In genomic region chr11:100362979-100363562, GRCm38 (mm10) we compare ENCODE assay signal across 9 mouse cellular contexts. TPM values are rescaled to one million over a fixed set of nuclear protein-coding genes. Genes with fewer than 3 reads are reported as not detected.
DNase-seq lines count a peak whose midpoint lies in the region; ATAC-seq and TF ChIP-seq lines count a peak whose summit lies in the region.
"Had no signal": no experiment of that assay in that cellular context is flagged by ENCODE, and none has a peak within 500 bp of the region (broad histone marks: within the 10 kb centered on the region; RNA-seq: fewer than 3 reads in every experiment).

No protein-coding gene starts in this region.

- H3K27me3 ChIP-seq in kidney, embryonic 15.5 days = peaks cover 35% of the 10 kb centered on the region
- peaks cover 15% of the 10 kb centered on the region; the same call in 1 of the 2 replicates for H3K27me3 ChIP-seq in liver, embryonic 14.5 days (ENCODE audit: control insufficient read depth, insufficient read depth, low read length)
- H3K27me3 ChIP-seq in neural tube, embryonic 12.5 days (replicated peaks) = 0 out of 2 replicates have a peak, but pooled peaks cover 3% of the 10 kb centered on the region
- H3K27me3 ChIP-seq in thymus, adult 2 months (ENCODE audit: control insufficient read depth, insufficient read depth, low read length) = no peaks in the 10 kb centered on the region; the same call in 1 of the 2 replicates

- no peaks in the 10 kb centered on the region for H3K9me3 ChIP-seq in kidney, embryonic 15.5 days (replicated peaks)
- no peaks in the 10 kb centered on the region for H3K9me3 ChIP-seq in liver, embryonic 14.5 days (ENCODE audit: control insufficient read depth, low read length)
- no peaks in the 10 kb centered on the region for H3K9me3 ChIP-seq in neural tube, embryonic 12.5 days

- DNase-seq in 416B (ENCODE audit: low read depth) (peak; percentile 43), R1 (ENCODE audit: low read depth, low spot score) (peak; percentile 92)
- DNase-seq in cerebellum, postnatal 4 days (ENCODE audit: low spot score in 2 of 2) = peak; percentile 49 to 77
- peak; percentile 70 for DNase-seq in gastrocnemius, postnatal 14 days
- no peak for DNase-seq in liver, embryonic 14.5 days (ENCODE audit: low read depth in 3 of 3, low spot score in 3 of 3)
- DNase-seq in thymus, adult 2 months = peak; percentile 74

- no peak overlapping the region for H3K9ac ChIP-seq in kidney, embryonic 15.5 days
- no peak overlapping the region for H3K9ac ChIP-seq in liver, embryonic 14.5 days (replicated peaks)
- H3K9ac ChIP-seq in neural tube, embryonic 12.5 days = no peak overlapping the region

- TF ChIP-seq CTCF in liver, embryonic 14.5 days (IDR thresholded peaks at IDR 0.05; ENCODE audit: low read depth) = peak; percentile 83
- TF ChIP-seq CTCF in thymus, adult 2 months (IDR thresholded peaks at IDR 0.05; ENCODE audit: borderline replicate concordance, control insufficient read depth, extremely low read depth, insufficient read depth, low read length, poor library complexity) = peak; percentile 82; the same call in 1 of the 2 replicates

- ATAC-seq in kidney, embryonic 15.5 days (replicated peaks; ENCODE audit: low FRiP score) = peak; percentile 49; the same call in 1 of the 2 replicates
- ATAC-seq in liver, embryonic 14.5 days (ENCODE audit: insufficient read depth) = no peak
- peak; percentile 61; the same call in 1 of the 2 replicates for ATAC-seq in neural tube, embryonic 12.5 days (ENCODE audit: low FRiP score, low read depth)

- H3K4me1 ChIP-seq in kidney, embryonic 15.5 days = peaks cover 7% of the 10 kb centered on the region
- H3K4me1 ChIP-seq in liver, embryonic 14.5 days (replicated peaks; ENCODE audit: control insufficient read depth in 2 of 2, insufficient read depth in 2 of 2, low read length in 1 of 2) = no peaks in the 10 kb centered on the region
- H3K4me1 ChIP-seq in neural tube, embryonic 12.5 days = no peaks in the 10 kb centered on the region
- peaks cover 4% of the 10 kb centered on the region for H3K4me1 ChIP-seq in thymus, adult 2 months (replicated peaks; ENCODE audit: control insufficient read depth, insufficient read depth, low read length)

- intact Hi-C loops in gastrocnemius, postnatal 14 days (cut with DNase I; ENCODE audit: low total_unique reads) = loop anchor here (2.0 kb wide), 1 partner anchor 46 kb away; no protein-coding TSS in a partner anchor

- no peak for TF ChIP-seq EP300 in liver, embryonic 14.5 days (IDR thresholded peaks at IDR 0.05; ENCODE audit: low read depth)

- 14% methylated on average over 12 of the region's 12 CpGs for WGBS in kidney, embryonic 15.5 days
- WGBS in liver, embryonic 14.5 days (ENCODE audit: insufficient replicate concordance) = 16% methylated on average over 12 of the region's 12 CpGs
- WGBS in neural tube, embryonic 12.5 days = 23% methylated on average over 12 of the region's 12 CpGs
- 17% methylated on average over 12 of the region's 12 CpGs for WGBS in thymus, adult 2 months

- no peak overlapping the region for H3K4me2 ChIP-seq in kidney, embryonic 15.5 days
- H3K4me2 ChIP-seq in liver, embryonic 14.5 days (ENCODE audit: low read depth) = no peak overlapping the region
- no peak overlapping the region for H3K4me2 ChIP-seq in neural tube, embryonic 12.5 days (replicated peaks)

- no peak for TF ChIP-seq POLR2A in thymus, adult 2 months (IDR thresholded peaks at IDR 0.05; ENCODE audit: control insufficient read depth, extremely low read depth, insufficient read depth, low read length, poor library complexity)

- no peaks in the 10 kb centered on the region for H3K36me3 ChIP-seq in kidney, embryonic 15.5 days
- no peaks in the 10 kb centered on the region for H3K36me3 ChIP-seq in liver, embryonic 14.5 days (replicated peaks; ENCODE audit: control insufficient read depth, insufficient read depth, low read depth)
- no peaks in the 10 kb centered on the region for H3K36me3 ChIP-seq in neural tube, embryonic 12.5 days
- H3K36me3 ChIP-seq in thymus, adult 2 months (ENCODE audit: control insufficient read depth, insufficient read depth, low read length) = no peaks in the 10 kb centered on the region

- no peak overlapping the region for H3K27ac ChIP-seq in kidney, embryonic 15.5 days
- H3K27ac ChIP-seq in liver, embryonic 14.5 days = no peak overlapping the region
- no peak overlapping the region for H3K27ac ChIP-seq in neural tube, embryonic 12.5 days
- H3K27ac ChIP-seq in thymus, adult 2 months (ENCODE audit: control insufficient read depth, insufficient read depth, low read length) = no peak overlapping the region

- no peak overlapping the region for H3K4me3 ChIP-seq in kidney, embryonic 15.5 days (replicated peaks)
- no peak overlapping the region for H3K4me3 ChIP-seq in liver, embryonic 14.5 days (ENCODE audit: insufficient read depth in 1 of 2, low read depth in 2 of 2, low read length in 2 of 2)
- no peak overlapping the region for H3K4me3 ChIP-seq in neural tube, embryonic 12.5 days
- H3K4me3 ChIP-seq in thymus, adult 2 months (ENCODE audit: control insufficient read depth, insufficient read depth, low read length) = no peak overlapping the region
- H3K4me3 ChIP-seq: erythroblast, embryonic 14.5 days had no signal

RNA-seq across cellular contexts. Expression of gene Hap1, which starts 7.1 kb away (rescaled TPM):
- total RNA-seq in gastrocnemius, postnatal 14 days (2021) = under 1 TPM; 0.66 to 0.82 TPM
- polyA plus RNA-seq in kidney, embryonic 15.5 days (2015; fragmentation: Nextera tagmentation; extraction: Ambion mirVana) = 15.0 and 19.6 TPM in 2 replicates
- 0.23 and 0.51 TPM in 2 replicates for polyA plus RNA-seq in liver, embryonic 14.5 days (2012; rRNA removed)
- 0.06 and 0.38 TPM in 2 replicates for polyA plus RNA-seq in liver, embryonic 14.5 days (2014; fragmentation: Nextera tagmentation; extraction: Ambion mirVana)
- 39.9 and 42.0 TPM in 2 replicates for polyA plus RNA-seq in neural tube, embryonic 12.5 days (2016; fragmentation: Nextera tagmentation; extraction: Ambion mirVana)
- polyA plus RNA-seq in thymus, adult 2 months (2012; rRNA removed) = 7.7 and 8.6 TPM in 2 replicates

RNA-seq across cellular contexts. Expression of gene Gast, which starts 28.9 kb away (rescaled TPM):
- total RNA-seq in gastrocnemius, postnatal 14 days (2021) = not detected
- polyA plus RNA-seq in kidney, embryonic 15.5 days (2015; fragmentation: Nextera tagmentation; extraction: Ambion mirVana) = not detected in 2 replicates
- polyA plus RNA-seq in liver, embryonic 14.5 days (2012; rRNA removed) = not detected in 2 replicates
- not detected in 2 replicates for polyA plus RNA-seq in liver, embryonic 14.5 days (2014; fragmentation: Nextera tagmentation; extraction: Ambion mirVana)
- polyA plus RNA-seq in neural tube, embryonic 12.5 days (2016; fragmentation: Nextera tagmentation; extraction: Ambion mirVana) = not detected in 2 replicates
- 2.0 and 2.4 TPM in 2 replicates for polyA plus RNA-seq in thymus, adult 2 months (2012; rRNA removed)

RNA-seq across cellular contexts. Expression of gene Jup, which starts 34.5 kb away (rescaled TPM):
- total RNA-seq in gastrocnemius, postnatal 14 days (2021) = 10 to 100 TPM; 88.5 to 89.4 TPM
- 107 and 121 TPM in 2 replicates for polyA plus RNA-seq in kidney, embryonic 15.5 days (2015; fragmentation: Nextera tagmentation; extraction: Ambion mirVana)
- polyA plus RNA-seq in liver, embryonic 14.5 days (2012; rRNA removed) = 8.5 and 10.5 TPM in 2 replicates
- polyA plus RNA-seq in liver, embryonic 14.5 days (2014; fragmentation: Nextera tagmentation; extraction: Ambion mirVana) = 8.6 and 9.6 TPM in 2 replicates
- polyA plus RNA-seq in neural tube, embryonic 12.5 days (2016; fragmentation: Nextera tagmentation; extraction: Ambion mirVana) = 71.5 and 81.0 TPM in 2 replicates
- 220 and 221 TPM in 2 replicates for polyA plus RNA-seq in thymus, adult 2 months (2012; rRNA removed)

RNA-seq across cellular contexts. Expression of gene Eif1, which starts 43.4 kb away (rescaled TPM):
- total RNA-seq in gastrocnemius, postnatal 14 days (2021) = 100 to 1,000 TPM; 781 to 791 TPM
- 1,620 and 1,743 TPM in 2 replicates for polyA plus RNA-seq in kidney, embryonic 15.5 days (2015; fragmentation: Nextera tagmentation; extraction: Ambion mirVana)
- polyA plus RNA-seq in liver, embryonic 14.5 days (2012; rRNA removed) = 96.0 and 191 TPM in 2 replicates
- polyA plus RNA-seq in liver, embryonic 14.5 days (2014; fragmentation: Nextera tagmentation; extraction: Ambion mirVana) = 1,798 and 1,809 TPM in 2 replicates
- 1,410 and 1,478 TPM in 2 replicates for polyA plus RNA-seq in neural tube, embryonic 12.5 days (2016; fragmentation: Nextera tagmentation; extraction: Ambion mirVana)
- polyA plus RNA-seq in thymus, adult 2 months (2012; rRNA removed) = 117 and 131 TPM in 2 replicates

RNA-seq across cellular contexts. Expression of gene P3h4, which starts 51.6 kb away (rescaled TPM):
- 10 to 100 TPM; 10.9 to 12.0 TPM for total RNA-seq in gastrocnemius, postnatal 14 days (2021)
- polyA plus RNA-seq in kidney, embryonic 15.5 days (2015; fragmentation: Nextera tagmentation; extraction: Ambion mirVana) = 59.0 and 67.2 TPM in 2 replicates
- polyA plus RNA-seq in liver, embryonic 14.5 days (2012; rRNA removed) = 2.5 and 2.8 TPM in 2 replicates
- polyA plus RNA-seq in liver, embryonic 14.5 days (2014; fragmentation: Nextera tagmentation; extraction: Ambion mirVana) = 2.8 and 3.9 TPM in 2 replicates
- polyA plus RNA-seq in neural tube, embryonic 12.5 days (2016; fragmentation: Nextera tagmentation; extraction: Ambion mirVana) = 25.6 and 26.7 TPM in 2 replicates
- polyA plus RNA-seq in thymus, adult 2 months (2012; rRNA removed) = 22.3 and 23.6 TPM in 2 replicates
- polyA plus RNA-seq: erythroblast, embryonic 14.5 days had no signal

Comparison
In these comparisons a context has a peak if more than half of its experiments do, and no peak if none do; other contexts are left out.
1. DNase-seq: peak in 416B (single experiment), R1 (single experiment), cerebellum, postnatal 4 days (2 of 2), gastrocnemius, postnatal 14 days (single experiment) and thymus, adult 2 months (single experiment); none in liver, embryonic 14.5 days (0 of 3).